Mouse (Mus musculus) liver, embryonic 12.5 days (tissue): ENCODE results near the gene Tmub1. TPM values are rescaled to one million over a fixed set of nuclear protein-coding genes. Genes with fewer than 3 reads are reported as not detected.
A peak's percentile ranks its signal among the peaks of the same experiment; 100 is the strongest.

Experiments used
- ATAC-seq: fragments of 200-750 bp; cut with Nextera tagmentation; 2 replicates; pipeline ENCODE4 v1.8.0; 2017; ENCODE audit warnings: moderate number of reproducible peaks, mild to moderate bottlenecking, moderate library complexity
- H3K27ac ChIP-seq: fragments of 300-500 bp; sonication (generic); 2 replicates; pipeline ENCODE4 v1.5.1; 2016; ENCODE audit warnings: mild to moderate bottlenecking
- H3K27me3 ChIP-seq: fragments of 300-500 bp; sonication (generic); replicated peaks from 2 replicates; pipeline ENCODE4 v1.6.1; 2016; ENCODE audit warnings: mild to moderate bottlenecking, moderate library complexity
- H3K36me3 ChIP-seq: fragments of 300-500 bp; sonication (generic); 2 replicates; pipeline ENCODE4 v1.6.1; 2016; ENCODE audit warnings: mild to moderate bottlenecking, moderate library complexity
- H3K4me1 ChIP-seq: fragments of 300-500 bp; sonication (generic); 2 replicates; pipeline ENCODE4 v1.6.1; 2016
- H3K4me2 ChIP-seq: fragments of 300-500 bp; sonication (generic); 2 replicates; pipeline ENCODE4 v1.6.1; 2016; ENCODE audit warnings: mild to moderate bottlenecking, moderate library complexity
- H3K4me3 ChIP-seq: fragments of 300-500 bp; sonication (generic); 2 replicates; pipeline ENCODE4 v1.5.1; 2016; ENCODE audit warnings: mild to moderate bottlenecking, moderate library complexity
- H3K9ac ChIP-seq: fragments of 300-500 bp; sonication (generic); 2 replicates; pipeline ENCODE4 v1.6.1; 2016; ENCODE audit warnings: mild to moderate bottlenecking, moderate library complexity
- H3K9me3 ChIP-seq: fragments of 300-500 bp; sonication (generic); replicated peaks from 2 replicates; pipeline ENCODE4 v1.6.1; 2016; ENCODE audit warnings: mild to moderate bottlenecking, moderate library complexity
- WGBS: fragments of 180-500 bp; shearing (Covaris S2); methylation state at CpG from one replicate; pipeline ENCODE4 v1.1.7; 2016; ENCODE audit not compliant: insufficient replicate concordance; 5-methylcytosine and 5-hydroxymethylcytosine counted together
- polyA plus RNA-seq: library from polyadenylated mRNA; unstranded; fragments of >200 nt; fragmentation: Nextera tagmentation; extraction: Ambion mirVana; gene quantifications from 2 replicates; pipeline ENCODE4 v1.2.1, GENCODE M21; 2016

The Tmub1 gene
- polyA plus RNA-seq, 1 experiment from 2014 or later, result 7.2 TPM

GRCm38 (mm10) chr5:24452691-24453233 lies 5.1 kb upstream of the Tmub1 start:
- peak overlapping the region; percentile 95 for H3K9ac ChIP-seq
- under 1% methylated on average over 28 of the region's 29 CpGs for WGBS
- H3K27me3 ChIP-seq, result no peaks in the 10 kb centered on the region
- H3K4me2 ChIP-seq, result peak overlapping the region; percentile 99
- H3K9me3 ChIP-seq, result no peaks in the 10 kb centered on the region
- H3K36me3 ChIP-seq, result peaks cover 26% of the 10 kb centered on the region
- H3K4me1 ChIP-seq, result peaks cover 63% of the 10 kb centered on the region
- peak overlapping the region; percentile 98 for H3K27ac ChIP-seq
- ATAC-seq, result peak; percentile 25
- H3K4me3 ChIP-seq, result peak overlapping the region; percentile 85

- no peaks in the 10 kb centered on the region for H3K9me3 ChIP-seq
- H3K27ac ChIP-seq, result peak within 1 kb of the TSS; percentile 98
- H3K27me3 ChIP-seq, result no peaks in the 10 kb centered on the region
- peak within 1 kb of the TSS; percentile 85 for H3K4me3 ChIP-seq
- H3K4me1 ChIP-seq, result peaks cover 69% of the 10 kb centered on the region
- peaks cover 20% of the 10 kb centered on the region for H3K36me3 ChIP-seq
- peak within 1 kb of the TSS; percentile 99 for H3K4me2 ChIP-seq
- WGBS, result under 1% methylated on average over 55 of the region's 85 CpGs
- ATAC-seq, result no peak; the same call in 1 of the 2 replicates
- H3K9ac ChIP-seq, result peak within 1 kb of the TSS; percentile 95
Observed at GRCm38 (mm10) chr5:24452030-24452690, 4.5 kb upstream of the Tmub1 start, which contains the start of gene Agap3. Gene Agap3 (plus strand): TSS chr5:24452177.

GRCm38 (mm10) chr5:24451264-24452029 lies 3.8 kb upstream of the Tmub1 start:
- H3K4me2 ChIP-seq, result peak overlapping the region; percentile 99
- peak; percentile 78 for ATAC-seq
- H3K36me3 ChIP-seq, result peaks cover 16% of the 10 kb centered on the region
- H3K27me3 ChIP-seq, result no peaks in the 10 kb centered on the region
- peaks cover 72% of the 10 kb centered on the region for H3K4me1 ChIP-seq
- WGBS, result 1% methylated on average over 65 of the region's 66 CpGs
- peak overlapping the region; percentile 98 for H3K27ac ChIP-seq
- no peaks in the 10 kb centered on the region for H3K9me3 ChIP-seq
- peak overlapping the region; percentile 85 for H3K4me3 ChIP-seq
- peak overlapping the region; percentile 95 for H3K9ac ChIP-seq

- no peak for ATAC-seq
- no peak overlapping the region for H3K9ac ChIP-seq
- H3K27me3 ChIP-seq, result no peaks in the 10 kb centered on the region
- peak overlapping the region; percentile 90 for H3K4me2 ChIP-seq
- peaks cover 24% of the 10 kb centered on the region for H3K36me3 ChIP-seq
- no peaks in the 10 kb centered on the region for H3K9me3 ChIP-seq
- H3K4me1 ChIP-seq, result peaks cover 61% of the 10 kb centered on the region
- no peak overlapping the region for H3K4me3 ChIP-seq
- H3K27ac ChIP-seq, result peak overlapping the region; percentile 91
- 90% methylated on average over 7 of the region's 7 CpGs for whole genome bisulfite sequencing
Observed at GRCm38 (mm10) chr5:24446630-24447029, 1.0 kb downstream of the Tmub1 start.

GRCm38 (mm10) chr5:24445428-24446080 lies 2.1 kb downstream of the Tmub1 start:
- Histone ChIP-seq H3K36me3 (peaks cover 35% of the 10 kb centered on the region), H3K27ac (peak overlapping the region; percentile 91), H3K9me3 (no peaks in the 10 kb centered on the region), H3K4me1 (peaks cover 52% of the 10 kb centered on the region), H3K27me3 (no peaks in the 10 kb centered on the region), H3K4me2 (peak overlapping the region; percentile 97), H3K9ac (peak overlapping the region; percentile 95), H3K4me3 (peak overlapping the region; percentile 89)
- ATAC-seq, result no peak
- WGBS, result 56% methylated on average over 20 of the region's 20 CpGs

GRCm38 (mm10) chr5:24444746-24445427 lies 2.8 kb downstream of the Tmub1 start, which contains the start of gene Fastk:
Gene Fastk (minus strand): TSS chr5:24445287.
- peak within 1 kb of the TSS; percentile 89 for H3K4me3 ChIP-seq
- H3K4me1 ChIP-seq, result peaks cover 50% of the 10 kb centered on the region
- peaks cover 42% of the 10 kb centered on the region for H3K36me3 ChIP-seq
- H3K9me3 ChIP-seq, result no peaks in the 10 kb centered on the region
- H3K4me2 ChIP-seq, result peak within 1 kb of the TSS; percentile 97
- under 1% methylated on average over 60 of the region's 60 CpGs for WGBS
- peak within 1 kb of the TSS; percentile 91 for H3K27ac ChIP-seq
- no peaks in the 10 kb centered on the region for H3K27me3 ChIP-seq
- H3K9ac ChIP-seq, result peak within 1 kb of the TSS; percentile 95
- peak; percentile 85 for ATAC-seq

GRCm38 (mm10) chr5:24443927-24444326 lies 3.7 kb downstream of the Tmub1 start:
- no peaks in the 10 kb centered on the region for H3K9me3 ChIP-seq
- ATAC-seq, result no peak
- 76% methylated on average over 12 of the region's 12 CpGs for WGBS
- H3K27ac ChIP-seq, result no peak overlapping the region; the same call in 1 of the 2 replicates
- H3K4me1 ChIP-seq, result peaks cover 50% of the 10 kb centered on the region
- peaks cover 51% of the 10 kb centered on the region for H3K36me3 ChIP-seq
- H3K27me3 ChIP-seq, result no peaks in the 10 kb centered on the region
- peak overlapping the region; percentile 89 for H3K4me3 ChIP-seq
- peak overlapping the region; percentile 97 for H3K4me2 ChIP-seq
- H3K9ac ChIP-seq, result peak overlapping the region; percentile 95

- 88% methylated on average over 7 of the region's 7 CpGs for WGBS
- ATAC-seq, result no peak
Observed at GRCm38 (mm10) chr5:24443204-24443603, 4.5 kb downstream of the Tmub1 start.

GRCm38 (mm10) chr5:24442029-24442428 lies 5.6 kb downstream of the Tmub1 start:
- H3K4me3 ChIP-seq, result no peak overlapping the region
- no peaks in the 10 kb centered on the region for H3K9me3 ChIP-seq
- no peak overlapping the region for H3K27ac ChIP-seq
- 86% methylated on average over 9 of the region's 9 CpGs for WGBS
- no peak for ATAC-seq
- H3K9ac ChIP-seq, result no peak overlapping the region
- H3K27me3 ChIP-seq, result no peaks in the 10 kb centered on the region
- peaks cover 60% of the 10 kb centered on the region for H3K36me3 ChIP-seq
- H3K4me1 ChIP-seq, result peaks cover 36% of the 10 kb centered on the region
- no peak overlapping the region for H3K4me2 ChIP-seq

More at GRCm38 (mm10) chr5:24443204-24443603, 4.5 kb downstream of the Tmub1 start:
- Histone ChIP-seq H3K4me3 (0 out of 2 replicates have a peak overlapping the region, but pooled peaks have one; percentile 89), H3K4me2 (no peak overlapping the region), H3K27me3 (no peaks in the 10 kb centered on the region), H3K9ac (no peak overlapping the region), H3K4me1 (peaks cover 48% of the 10 kb centered on the region), H3K36me3 (peaks cover 57% of the 10 kb centered on the region), H3K27ac (0 out of 2 replicates have a peak overlapping the region, but pooled peaks have one; percentile 5), H3K9me3 (no peaks in the 10 kb centered on the region)

- no peak overlapping the region for H3K9ac ChIP-seq
- no peak for ATAC-seq
- peaks cover 28% of the 10 kb centered on the region for H3K4me1 ChIP-seq
- H3K4me3 ChIP-seq, result no peak overlapping the region
- H3K9me3 ChIP-seq, result no peaks in the 10 kb centered on the region
- H3K4me2 ChIP-seq, result no peak overlapping the region
- H3K36me3 ChIP-seq, result peaks cover 68% of the 10 kb centered on the region
- H3K27me3 ChIP-seq, result no peaks in the 10 kb centered on the region
- 89% methylated on average over 8 of the region's 8 CpGs for WGBS
- H3K27ac ChIP-seq, result no peak overlapping the region
Observed at GRCm38 (mm10) chr5:24441187-24441586, 6.5 kb downstream of the Tmub1 start.

- WGBS, result 73% methylated on average over 8 of the region's 8 CpGs
Observed at GRCm38 (mm10) chr5:24433993-24434392, 13.7 kb downstream of the Tmub1 start.

More at GRCm38 (mm10) chr5:24433993-24434392, 13.7 kb downstream of the Tmub1 start:
- Histone ChIP-seq H3K4me2 (no peak overlapping the region), H3K36me3 (peaks cover 87% of the 10 kb centered on the region), H3K27ac (no peak overlapping the region), H3K9me3 (no peaks in the 10 kb centered on the region), H3K9ac (no peak overlapping the region), H3K4me1 (no peaks in the 10 kb centered on the region), H3K4me3 (no peak overlapping the region), H3K27me3 (no peaks in the 10 kb centered on the region)
- no peak for ATAC-seq
